Mouse (Mus musculus) monocyte, adult 5-6 weeks (primary cell): Measurements from ENCODE around the gene Exd2. TPM values are rescaled to one million over a fixed set of nuclear protein-coding genes. Genes with fewer than 3 reads are reported as not detected.

Source experiments
- ATAC-seq: fragments of 153-309, 156-312 bp; replicated peaks from 2 replicates; pipeline ENCODE4 v1.8.0; 2017; ENCODE audit warnings: mild to moderate bottlenecking; ENCODE audit not compliant: low TSS enrichment, insufficient number of reproducible peaks, severe bottlenecking, poor library complexity, low FRiP score
- total RNA-seq: library from RNA; stranded (forward); fragments of 200-1000, 200-491, 200-594 nt; gene quantifications from 3 replicates; pipeline ENCODE4 v1.2.3, GENCODE M21; 2017

Gene Exd2
- total RNA-seq, 1 experiment from 2014 or later = 29.2 TPM

DNA sequence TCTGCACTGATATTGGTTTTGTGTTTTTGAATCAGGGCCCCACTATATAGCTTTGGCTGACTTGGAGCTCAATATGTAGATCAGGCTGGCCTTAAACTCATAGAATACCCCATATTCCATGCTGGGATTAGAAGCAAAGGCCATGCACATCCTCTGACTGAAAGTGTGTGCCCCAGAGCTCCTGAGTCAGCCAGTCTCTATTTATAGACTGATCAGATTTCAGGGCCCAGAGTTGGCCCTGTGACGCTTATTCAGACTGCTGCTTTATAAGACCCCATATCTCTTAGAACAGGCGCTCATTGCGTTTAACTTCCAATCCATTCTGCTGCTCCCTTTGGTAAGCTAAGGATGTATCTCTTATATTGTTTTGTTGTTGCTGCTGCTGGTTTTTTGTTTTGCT lies 17.1 kb downstream of the Exd2 start:
- no peak for ATAC-seq

DNA sequence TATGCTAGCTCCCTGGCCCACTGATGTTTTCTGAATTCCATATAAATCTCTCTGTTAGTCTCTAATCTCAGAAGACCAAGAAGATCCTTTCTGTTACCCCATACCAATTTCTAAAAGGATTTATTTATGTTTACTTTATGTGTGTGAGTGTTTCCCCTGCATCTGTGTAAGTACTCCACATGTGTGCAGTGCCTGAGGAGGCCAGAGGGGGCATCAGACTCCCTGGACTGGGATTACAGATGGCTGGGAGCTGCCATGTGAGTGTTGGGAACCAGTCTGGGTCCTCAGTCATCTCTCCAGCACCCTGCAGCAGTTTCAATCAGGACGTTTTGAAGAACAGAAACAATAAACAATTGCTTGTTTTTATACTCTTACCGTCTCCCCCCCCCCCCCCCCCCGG lies 20.5 kb downstream of the Exd2 start:
- no peak for ATAC-seq

DNA sequence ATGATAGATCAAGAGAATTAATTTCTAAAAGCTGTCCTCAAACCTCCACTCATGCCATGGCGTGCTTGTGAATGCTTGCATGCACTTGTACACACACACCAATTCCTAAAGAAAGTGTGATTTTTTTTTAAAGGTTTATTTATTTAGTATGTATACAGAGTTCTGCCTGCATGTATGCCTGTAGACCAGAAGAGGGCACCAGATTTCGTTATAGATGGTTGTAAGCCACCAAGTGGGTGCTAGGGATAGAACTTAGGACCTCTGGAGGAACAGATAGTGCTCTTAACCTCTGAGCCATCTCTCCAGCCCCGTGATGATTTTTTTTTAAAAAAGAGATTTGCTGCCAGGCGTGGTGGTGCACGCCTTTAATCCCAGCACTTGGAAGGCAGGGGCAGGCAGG lies 30.4 kb downstream of the Exd2 start:
- no peak for ATAC-seq

- no peak for ATAC-seq
These were observed 32.8 kb downstream of the Exd2 start for GRCm38 (mm10) chr12:80495691-80496090.

GRCm38 (mm10) chr12:80498356-80498755 lies 35.5 kb downstream of the Exd2 start:
- no peak for ATAC-seq

- no peak for ATAC-seq
These were observed 37.6 kb downstream of the Exd2 start for GRCm38 (mm10) chr12:80500506-80500905.

- ATAC-seq = no peak
These were observed 41.8 kb downstream of the Exd2 start for GRCm38 (mm10) chr12:80504718-80505117.

DNA sequence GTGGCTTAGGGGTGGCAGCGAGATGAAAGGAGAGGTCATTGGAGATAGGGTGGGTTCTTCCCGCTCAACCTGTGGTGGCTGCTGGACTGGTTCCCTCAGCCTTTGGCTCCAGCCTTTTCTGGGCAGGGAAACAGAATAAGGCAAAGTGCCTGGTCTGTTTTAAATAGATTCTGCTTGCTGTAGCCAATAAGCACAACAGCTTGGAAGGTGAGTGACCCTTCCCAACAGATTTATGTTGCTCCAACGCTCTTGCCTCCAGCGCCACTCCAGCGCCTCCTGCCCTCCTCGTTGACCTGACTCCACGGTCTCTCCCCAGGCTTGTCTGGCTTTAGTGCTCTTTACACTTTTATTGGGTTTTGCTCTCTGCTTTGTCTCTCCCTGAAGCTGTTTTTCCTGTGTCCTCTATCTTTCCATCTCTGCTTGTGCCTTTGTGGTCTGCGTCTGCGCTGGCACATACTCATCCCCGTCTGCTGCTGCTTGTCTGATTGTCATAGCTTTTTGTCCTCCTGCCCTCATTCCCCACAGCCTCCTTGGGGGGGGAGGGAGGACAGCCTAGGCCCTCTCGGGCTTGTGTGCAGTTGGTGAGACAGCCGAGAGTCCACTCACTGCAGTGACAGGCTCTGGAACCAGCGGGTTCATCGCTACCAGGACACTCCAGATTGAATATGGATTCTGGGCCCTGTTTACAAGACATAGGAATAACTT lies 44.3 kb downstream of the Exd2 start:
- ATAC-seq = no peak

DNA sequence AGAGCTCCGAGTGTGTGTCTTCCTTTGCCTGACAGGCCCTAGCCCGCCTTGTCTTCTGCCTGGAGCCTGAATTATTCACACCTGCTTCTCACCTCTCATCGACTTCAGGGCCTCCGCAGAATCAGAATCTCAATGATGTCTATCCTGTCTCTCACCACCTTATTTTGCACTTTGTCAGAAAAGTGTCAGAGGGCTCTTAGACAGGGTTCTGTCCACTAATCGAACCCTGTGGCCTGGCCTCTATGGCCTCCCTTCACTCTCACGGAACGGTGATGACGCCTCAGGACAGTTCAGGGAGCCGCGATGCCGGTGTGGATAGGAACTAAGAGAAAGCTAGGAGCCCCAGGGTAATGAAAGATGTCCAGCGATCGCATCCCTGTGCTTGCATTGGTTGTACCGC lies 55.1 kb downstream of the Exd2 start, which contains the start of gene Galnt16:
TSS of gene Galnt16 (plus strand) at position 301 of the 400 bp plus-strand sequence.
- no peak for ATAC-seq

DNA sequence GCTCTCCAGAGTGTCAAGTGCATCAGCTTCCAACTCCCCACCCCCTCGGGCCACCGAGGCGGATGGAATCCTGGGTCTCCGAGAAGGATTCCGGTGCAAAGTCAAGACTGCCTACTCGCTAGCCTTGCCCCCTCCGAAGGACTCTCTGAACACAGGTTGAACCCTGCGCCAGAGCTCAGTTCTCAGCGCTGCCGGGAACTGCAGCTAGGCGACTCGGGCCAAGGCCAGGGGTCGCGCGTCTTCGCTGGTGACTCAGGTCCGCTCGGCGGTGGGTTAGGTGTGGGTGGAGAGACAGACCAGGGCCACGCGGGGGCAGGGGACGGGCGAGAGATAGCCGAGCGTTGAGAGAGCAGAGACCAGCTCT lies 55.5 kb downstream of the Exd2 start:
- ATAC-seq = no peak

DNA sequence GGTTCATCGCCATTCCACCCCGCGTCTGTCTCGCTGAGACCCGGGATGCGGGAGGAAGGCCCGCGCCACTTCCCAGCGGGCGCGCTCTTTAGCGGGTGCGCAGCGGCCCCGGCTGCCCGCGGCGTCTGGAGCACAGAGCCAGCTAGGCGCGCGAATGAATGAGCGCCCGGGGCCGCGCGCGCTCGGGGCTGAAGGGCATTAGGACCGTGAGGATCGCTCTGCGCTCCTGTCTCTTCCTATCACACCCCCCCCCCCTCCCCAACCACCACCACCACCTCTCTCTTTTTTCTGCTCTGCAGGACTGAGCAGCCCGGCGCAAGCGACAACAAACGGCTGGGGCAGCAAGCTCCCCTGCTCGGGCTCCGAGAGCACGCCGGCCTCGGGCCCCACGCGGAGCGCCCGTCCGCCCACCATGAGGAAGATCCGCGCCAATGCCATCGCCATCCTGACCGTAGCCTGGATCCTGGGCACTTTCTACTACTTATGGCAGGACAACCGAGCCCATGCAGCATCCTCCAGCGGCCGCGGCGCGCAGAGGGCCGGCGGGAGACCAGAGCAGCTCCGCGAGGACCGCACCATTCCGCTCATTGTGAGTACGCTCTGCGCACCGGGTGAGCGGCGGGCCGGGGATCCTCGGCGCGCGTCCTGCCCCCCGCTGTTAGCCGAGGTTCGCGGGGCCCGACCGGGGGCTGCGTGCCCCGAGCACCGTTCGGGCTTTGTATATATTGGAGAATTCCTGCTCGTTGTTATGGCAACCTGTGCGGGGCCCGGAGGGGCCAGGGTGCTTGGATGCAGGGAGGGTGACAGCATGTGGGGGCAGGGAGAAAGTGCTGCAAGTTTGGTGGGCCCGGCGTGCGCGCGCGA lies 56.1 kb downstream of the Exd2 start:
- no peak for ATAC-seq

GRCm38 (mm10) chr12:80519621-80520332 lies 56.9 kb downstream of the Exd2 start:
- no peak for ATAC-seq

DNA sequence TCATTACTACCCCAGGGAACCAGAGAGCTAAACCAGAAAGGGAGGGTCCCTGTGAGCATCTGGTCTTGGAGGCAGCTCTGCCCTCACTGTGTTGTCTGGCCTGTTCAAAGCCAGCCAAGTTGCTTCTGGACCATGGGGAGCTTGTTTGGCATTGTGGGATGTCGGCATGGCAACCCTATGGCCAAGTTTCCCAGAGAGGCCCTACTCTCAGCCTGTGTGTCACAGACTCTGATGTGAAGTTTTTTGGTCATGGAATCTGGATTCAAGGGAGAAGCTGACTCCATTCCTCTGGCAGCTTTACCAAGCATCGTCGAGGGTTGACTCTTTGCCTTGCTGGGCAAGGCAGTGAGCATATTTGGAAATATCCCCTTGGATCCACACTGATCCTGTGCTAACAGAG lies 59.1 kb downstream of the Exd2 start:
- ATAC-seq = no peak

GRCm38 (mm10) chr12:80524276-80524921 lies 61.5 kb downstream of the Exd2 start:
- ATAC-seq = no peak

DNA sequence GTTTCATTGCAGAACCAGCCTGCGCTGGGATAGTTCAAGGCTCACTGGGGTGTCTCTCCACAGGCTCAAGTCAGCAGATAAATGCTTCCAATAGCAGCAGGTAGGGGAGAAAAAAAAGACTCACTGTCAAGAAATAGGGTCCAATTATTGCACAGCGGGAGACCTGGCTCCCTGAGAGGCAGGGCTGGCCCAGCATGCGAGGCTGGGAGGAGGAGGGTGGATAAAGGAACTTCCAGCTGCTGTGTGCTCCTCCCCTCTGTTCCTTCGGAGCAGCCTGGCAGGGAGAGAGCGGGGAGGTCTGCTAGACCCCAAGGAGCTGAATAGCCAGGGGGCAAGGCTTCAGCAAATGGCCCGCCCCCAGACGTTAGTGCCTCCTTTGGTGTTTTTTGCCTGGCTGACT lies 62.6 kb downstream of the Exd2 start:
- no peak for ATAC-seq

- no peak for ATAC-seq
These were observed 63.6 kb downstream of the Exd2 start for GRCm38 (mm10) chr12:80526511-80526910.

- ATAC-seq = no peak
These were observed 65.0 kb downstream of the Exd2 start for GRCm38 (mm10) chr12:80527727-80528389.

- no peak for ATAC-seq
These were observed 67.2 kb downstream of the Exd2 start for GRCm38 (mm10) chr12:80530052-80530451.

DNA sequence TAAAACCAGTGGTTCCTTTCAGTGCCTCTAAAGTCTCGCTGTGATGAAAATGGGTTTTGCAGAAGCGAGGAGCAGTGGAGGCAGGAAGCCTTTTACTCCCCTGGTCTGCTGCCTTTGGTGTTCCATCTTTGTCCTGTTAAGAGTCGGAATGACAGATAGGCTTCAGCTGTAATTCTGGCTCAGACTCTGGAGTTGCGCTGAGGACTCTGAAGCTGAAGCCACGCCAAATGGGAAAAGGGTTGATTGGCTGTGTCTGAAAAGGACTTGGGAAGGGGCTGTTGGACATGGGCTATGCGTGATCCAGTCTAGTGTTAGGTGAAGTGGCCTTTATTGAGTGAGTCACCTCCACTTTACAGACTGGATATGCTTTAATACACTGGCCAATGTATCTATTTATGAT lies 67.7 kb downstream of the Exd2 start:
- ATAC-seq = no peak
